Mouse (Mus musculus): ENCODE data around the gene Adh1.

- TF ChIP-seq CTCF (IDR thresholded peaks at IDR 0.05; ENCODE audit: low read depth) (no peak), EP300 (IDR thresholded peaks at IDR 0.05; ENCODE audit: low read depth) (no peak)
Observed at GRCm38 (mm10) chr3:138246511-138247020, 14.2 kb upstream of the Adh1 start.

All from heart, postnatal 0 days (tissue).